Mouse (Mus musculus) brown adipose tissue, adult 24 weeks (tissue): Measurements from ENCODE around the gene Dnah17. TPM values are rescaled to one million over a fixed set of nuclear protein-coding genes. Genes with fewer than 3 reads are reported as not detected.

Experiments used
- H3K27ac ChIP-seq: fragments of 200-500 bp; replicated peaks from 2 replicates; pipeline ENCODE4 v1.5.1; 2012; ENCODE audit warnings: low read depth, mild to moderate bottlenecking, low read length
- H3K4me1 ChIP-seq: fragments of 200-500 bp; 2 replicates; pipeline ENCODE4 v1.6.1; 2012; ENCODE audit warnings: low read length, mixed read lengths; ENCODE audit not compliant: control insufficient read depth, insufficient read depth, insufficient read length
- H3K4me3 ChIP-seq: fragments of 200-500 bp; 2 replicates; pipeline ENCODE4 v1.5.1; 2012; ENCODE audit warnings: low read depth, mild to moderate bottlenecking, low read length, moderate library complexity; ENCODE audit not compliant: insufficient read depth
- polyA plus RNA-seq: library from polyadenylated mRNA; stranded (reverse); fragments of >200 nt; gene quantifications from 2 replicates; pipeline ENCODE4 v1.2.4, GENCODE M21; 2012; ENCODE audit not compliant: missing spikeins, insufficient read depth, insufficient read length

Dnah17 gene
- polyA plus RNA-seq, 1 experiment = not detected

DNA sequence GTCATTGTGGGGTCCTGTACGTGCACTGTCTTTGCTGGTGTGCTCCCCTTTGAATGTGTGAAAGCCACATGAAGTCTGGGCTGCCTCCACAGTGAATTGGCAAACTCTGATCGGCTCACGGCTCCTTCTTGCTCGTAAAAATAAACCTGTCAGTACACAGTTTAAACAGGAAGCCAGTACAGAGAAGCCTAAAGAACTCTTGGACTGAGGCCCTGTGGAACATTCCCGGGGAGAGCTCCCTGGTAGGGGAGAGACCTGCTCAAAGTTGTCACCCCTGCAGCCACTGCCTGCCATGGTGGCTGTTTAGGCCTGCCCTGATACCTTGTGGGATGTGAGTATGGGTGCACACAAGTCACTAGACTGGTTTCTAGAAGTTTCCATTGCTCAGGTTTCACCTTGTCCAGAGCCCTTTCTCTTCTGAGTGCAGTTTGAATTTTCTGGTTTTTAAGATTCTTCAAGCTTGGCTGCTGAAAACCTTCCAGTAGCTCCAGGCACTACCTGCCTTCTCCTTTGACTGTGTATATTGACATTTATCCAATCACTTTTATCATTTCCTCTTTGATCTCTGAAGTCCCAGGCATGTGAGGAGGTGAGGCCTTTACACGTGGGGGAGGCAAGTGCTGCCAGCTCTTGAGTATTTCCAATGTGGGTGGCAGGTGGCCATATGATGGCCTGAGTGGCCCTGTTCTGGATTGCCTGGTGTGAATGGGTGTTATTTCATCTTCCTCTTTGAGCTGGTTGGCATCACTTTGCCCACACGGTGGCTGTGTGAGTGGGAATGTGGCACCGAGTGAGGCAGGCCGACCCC lies 136.0 kb downstream of the Dnah17 start:
- Histone ChIP-seq H3K27ac (no peak overlapping the region), H3K4me1 (peaks cover 45% of the 10 kb centered on the region), H3K4me3 (no peak overlapping the region)

DNA sequence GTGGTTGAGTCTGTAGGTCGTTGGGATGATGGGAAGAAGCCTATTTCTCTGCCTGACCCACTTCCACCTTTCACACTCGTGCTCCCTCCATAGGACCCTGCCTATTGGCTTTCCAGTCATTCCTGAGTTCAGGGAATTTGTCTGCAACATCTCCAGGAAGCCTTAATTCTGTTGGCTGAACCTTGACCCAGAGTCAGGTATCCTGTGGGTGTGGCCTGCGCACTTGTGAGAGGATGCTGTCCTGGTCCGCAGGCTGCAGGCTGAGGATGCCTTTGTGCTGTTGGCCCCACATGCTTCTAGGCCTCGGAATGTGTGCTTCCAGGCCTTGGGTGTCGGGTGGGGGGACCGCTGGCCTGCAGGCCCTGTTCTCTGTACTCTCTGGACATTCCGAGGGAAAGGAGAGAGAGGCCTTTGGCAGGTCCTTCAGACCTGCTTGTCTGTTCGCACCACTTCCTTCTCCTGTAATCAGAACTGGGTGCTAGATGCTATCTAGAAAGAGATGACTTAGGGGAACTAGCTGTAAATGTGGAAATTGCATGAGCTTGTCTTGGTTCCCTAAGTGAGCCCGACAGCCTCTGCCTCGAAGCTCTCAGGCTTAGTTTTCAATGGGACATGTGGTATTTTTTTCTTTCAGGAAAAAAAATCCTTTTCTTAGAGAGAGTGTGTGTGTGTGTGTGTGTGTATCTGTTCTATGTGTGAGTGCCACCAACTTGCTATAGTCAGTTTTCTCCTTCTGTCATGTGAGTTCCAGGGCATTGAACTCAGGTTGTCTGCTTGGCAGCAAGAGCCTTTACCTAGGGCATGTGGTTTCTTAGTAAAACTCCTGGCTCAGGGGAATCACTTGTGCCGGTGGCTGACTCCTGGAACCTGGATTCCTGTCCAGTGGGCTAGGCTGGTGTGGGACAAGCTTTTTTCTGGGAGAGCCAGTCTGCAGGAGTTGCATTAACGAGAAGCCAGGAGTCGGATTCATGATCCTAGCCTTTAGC lies 137.0 kb downstream of the Dnah17 start:
- Histone ChIP-seq H3K4me3 (no peak overlapping the region), H3K4me1 (peaks cover 45% of the 10 kb centered on the region), H3K27ac (no peak overlapping the region)

DNA sequence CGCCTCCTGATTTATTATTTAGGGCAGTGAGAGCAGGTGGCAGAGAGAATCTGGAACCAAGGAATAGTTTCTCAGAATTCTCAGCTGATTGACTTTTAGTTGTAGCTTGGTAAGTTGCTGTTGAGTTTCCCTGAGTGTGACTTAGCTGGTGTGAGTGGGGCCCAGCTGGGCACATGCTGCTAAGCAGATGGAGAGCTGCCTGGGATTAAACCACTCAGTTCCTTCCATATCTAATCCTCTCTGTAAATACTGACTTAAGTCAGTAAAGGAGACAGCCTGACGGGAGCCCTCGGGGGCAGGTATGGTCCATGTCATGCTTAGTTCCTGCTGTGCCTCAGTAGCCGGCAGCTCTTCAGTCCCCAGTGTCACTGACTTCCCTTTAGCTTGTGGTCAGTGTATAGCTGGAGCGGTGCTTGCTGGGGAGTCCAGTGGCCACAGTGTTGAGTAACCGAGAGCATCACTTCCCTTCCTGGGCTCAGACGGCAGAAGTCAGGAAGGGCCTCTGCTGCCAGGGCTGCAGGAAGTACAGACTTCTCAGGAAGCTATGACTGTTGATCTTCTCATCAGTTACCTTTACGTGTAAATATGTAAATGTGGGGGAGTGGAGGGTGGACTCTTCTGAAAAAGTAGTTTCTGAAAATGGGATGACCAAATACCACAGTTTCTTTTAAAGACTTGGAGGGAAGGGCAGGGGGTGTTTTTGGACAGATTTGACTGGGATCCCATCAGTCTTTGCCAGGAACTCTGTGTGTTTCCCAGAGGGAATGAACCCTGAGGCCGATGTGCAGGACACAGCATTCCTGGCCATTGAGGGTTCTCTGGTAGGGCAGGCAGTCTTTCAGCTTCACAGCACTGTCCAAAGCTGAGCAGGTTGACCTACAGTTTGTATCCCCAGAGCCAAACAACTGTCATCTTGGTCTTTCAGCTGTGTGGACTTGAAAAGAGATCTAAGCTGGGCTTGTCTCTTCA lies 138.6 kb downstream of the Dnah17 start:
- Histone ChIP-seq H3K4me1 (peaks cover 45% of the 10 kb centered on the region), H3K27ac (no peak overlapping the region), H3K4me3 (no peak overlapping the region)

- Histone ChIP-seq H3K4me1 (peaks cover 40% of the 10 kb centered on the region), H3K4me3 (no peak overlapping the region), H3K27ac (0 out of 2 replicates have a peak overlapping the region, but pooled peaks have one; percentile 7)
Measured at GRCm38 (mm10) chr11:117989926-117990325, 140.5 kb downstream of the Dnah17 start.

DNA sequence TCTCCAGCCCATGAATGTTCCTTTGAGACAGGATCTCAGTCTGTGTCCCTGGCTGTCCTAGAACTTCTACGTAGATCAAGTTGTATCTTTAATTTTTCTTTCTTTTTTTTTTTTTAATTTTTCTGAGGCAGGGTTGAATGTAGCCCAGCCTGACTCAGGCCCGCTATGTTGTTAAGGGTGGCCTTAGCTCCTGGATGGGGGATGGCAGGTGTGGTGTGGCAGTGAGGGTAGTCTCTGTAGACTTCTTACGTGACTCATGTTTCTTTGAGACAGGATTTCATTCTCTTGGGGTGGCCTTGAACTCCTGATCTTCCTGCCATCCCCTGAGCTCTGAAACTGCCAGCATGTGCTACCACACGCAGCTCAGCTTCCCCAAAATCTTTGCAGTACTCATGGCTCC lies 141.2 kb downstream of the Dnah17 start:
- H3K4me1 ChIP-seq = peaks cover 37% of the 10 kb centered on the region
- no peak overlapping the region for H3K27ac ChIP-seq
- no peak overlapping the region for H3K4me3 ChIP-seq

- Histone ChIP-seq H3K27ac (no peak overlapping the region), H3K4me1 (peaks cover 27% of the 10 kb centered on the region), H3K4me3 (peak overlapping the region; percentile 91; the same call in 1 of the 2 replicates)
Measured at GRCm38 (mm10) chr11:117987968-117988367, 142.5 kb downstream of the Dnah17 start.

- peaks cover 18% of the 10 kb centered on the region for H3K4me1 ChIP-seq
- H3K27ac ChIP-seq = 0 out of 2 replicates have a peak overlapping the region, but pooled peaks have one; percentile 9
- peak overlapping the region; percentile 91 for H3K4me3 ChIP-seq
Measured at GRCm38 (mm10) chr11:117987032-117987451, 143.4 kb downstream of the Dnah17 start.

- Histone ChIP-seq H3K4me3 (peak within 1 kb of the TSS; percentile 91), H3K27ac (peak within 1 kb of the TSS; percentile 25; the same call in 1 of the 2 replicates)
Measured at GRCm38 (mm10) chr11:117986126-117987031, 144.1 kb downstream of the Dnah17 start, which contains the start of gene Pgs1. Pgs1 (plus strand) TSS chr11:117986292.

DNA sequence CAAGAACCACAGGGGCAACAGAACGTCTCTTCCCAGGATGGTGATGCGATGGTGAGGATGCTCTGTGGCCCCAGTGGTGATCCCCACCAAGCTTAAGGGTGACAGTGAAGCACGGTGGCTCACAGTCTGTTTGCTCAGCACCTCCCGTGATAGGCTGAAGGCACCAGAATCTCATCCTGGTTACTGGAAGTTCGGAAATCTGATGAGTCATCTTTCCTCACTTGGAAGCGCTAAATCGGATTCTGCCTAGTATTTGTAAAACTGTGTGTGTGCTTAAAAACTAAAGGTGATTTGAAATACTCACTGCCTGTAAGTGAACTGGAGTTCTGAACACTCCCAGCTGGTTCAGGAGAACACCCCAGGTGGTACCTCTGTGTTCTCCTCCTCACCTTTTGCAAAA lies 146.7 kb downstream of the Dnah17 start:
- Histone ChIP-seq H3K4me1 (peaks cover 2% of the 10 kb centered on the region; the same call in 1 of the 2 replicates), H3K4me3 (no peak overlapping the region), H3K27ac (no peak overlapping the region)

More at GRCm38 (mm10) chr11:117986126-117987031, 144.1 kb downstream of the Dnah17 start, which contains the start of gene Pgs1:
- H3K4me1 ChIP-seq = peaks cover 12% of the 10 kb centered on the region

DNA sequence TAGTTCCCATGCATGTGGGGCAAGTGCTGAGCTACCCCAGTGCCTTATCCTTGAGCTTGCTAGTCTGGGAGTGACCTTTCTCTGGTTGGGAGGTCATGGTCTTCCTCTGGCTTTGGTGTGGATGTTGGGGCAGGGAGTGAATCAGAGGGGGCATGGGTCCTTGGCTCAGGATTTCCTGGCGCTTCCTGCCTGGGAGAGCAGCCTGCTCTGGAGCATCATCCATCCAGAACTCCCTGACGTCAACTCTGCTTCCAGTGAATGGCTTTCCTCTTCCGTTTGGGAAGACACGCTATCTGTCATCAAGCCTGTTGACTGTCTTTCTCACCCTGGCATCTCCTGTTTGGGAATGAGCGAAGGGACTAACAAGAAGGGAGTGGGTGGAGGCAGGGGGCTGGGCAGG lies 148.0 kb downstream of the Dnah17 start:
- Histone ChIP-seq H3K4me3 (no peak overlapping the region), H3K27ac (no peak overlapping the region), H3K4me1 (peaks cover 2% of the 10 kb centered on the region; the same call in 1 of the 2 replicates)

DNA sequence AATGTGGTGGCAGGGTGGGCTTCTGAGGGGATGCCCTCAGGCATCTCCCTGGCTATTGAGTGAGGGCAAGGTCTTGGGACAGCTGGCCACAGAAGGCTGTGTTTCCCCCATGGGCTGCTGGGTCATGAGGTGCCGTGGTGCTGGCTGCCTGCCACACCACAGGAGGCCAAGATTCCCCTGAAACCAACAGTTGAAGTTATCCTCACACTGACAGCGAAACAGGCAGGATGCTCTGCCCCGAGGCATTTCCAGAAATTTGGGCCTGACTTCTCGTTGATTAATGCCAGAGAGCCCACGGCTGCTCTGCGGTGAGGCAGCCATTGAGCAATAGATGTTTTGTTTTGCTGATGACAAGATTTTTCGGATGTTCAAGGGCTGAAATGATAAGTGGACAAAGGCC lies 151.0 kb downstream of the Dnah17 start:
- Histone ChIP-seq H3K27ac (no peak overlapping the region), H3K4me3 (no peak overlapping the region), H3K4me1 (no peaks in the 10 kb centered on the region)

DNA sequence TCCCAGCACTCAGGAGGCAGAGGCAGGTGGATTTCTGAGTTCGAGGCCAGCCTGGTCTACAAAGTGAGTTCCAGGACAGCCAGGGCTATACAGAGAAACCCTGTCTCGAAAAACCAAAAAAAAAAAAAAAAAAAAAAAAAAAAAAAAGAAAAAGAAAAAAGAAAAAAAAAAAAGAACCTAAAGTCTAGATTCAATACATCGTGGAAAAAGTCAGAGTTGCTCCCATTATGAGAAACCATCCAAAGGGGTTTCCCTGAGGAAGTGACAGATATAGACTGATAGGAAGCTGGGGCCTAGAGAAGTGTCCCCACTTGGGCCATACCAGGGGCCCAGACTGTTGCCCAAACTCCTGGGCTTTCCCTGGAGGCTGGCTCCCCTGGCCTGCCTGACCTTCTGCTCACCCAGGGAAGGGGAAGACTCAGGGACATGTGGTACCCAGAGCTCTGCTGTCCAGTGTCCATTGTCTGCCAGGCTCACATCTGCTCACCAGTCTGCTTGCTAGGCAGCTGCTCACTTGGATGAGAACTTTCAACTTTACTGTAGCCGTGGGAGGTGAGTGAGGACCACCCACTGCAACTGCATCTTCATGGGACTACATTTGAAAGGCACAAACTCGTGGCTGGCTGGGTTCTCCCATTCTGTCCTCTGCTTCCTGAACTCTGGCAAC lies 152.6 kb downstream of the Dnah17 start:
- H3K27ac ChIP-seq = no peak overlapping the region
- H3K4me1 ChIP-seq = no peaks in the 10 kb centered on the region
- no peak overlapping the region for H3K4me3 ChIP-seq

GRCm38 (mm10) chr11:117976081-117976582 lies 154.3 kb downstream of the Dnah17 start:
- Histone ChIP-seq H3K27ac (no peak overlapping the region), H3K4me3 (no peak overlapping the region), H3K4me1 (no peaks in the 10 kb centered on the region)
